Mouse (Mus musculus): ENCODE results near the gene Zfp229.
A peak's percentile ranks its signal among the peaks of the same experiment; 100 is the strongest.
"Not testable (repeated sequence)": the region's sequence is repeated elsewhere in the genome, so short reads cannot be mapped to it uniquely, and the experiment has no call there.

Zfp229 gene

GRCm38 (mm10) chr17:21730495-21730894 lies at the start of gene Zfp229:
Gene Zfp229 (plus strand): TSS chr17:21730795.
- not testable (repeated sequence) for DNase-seq (ENCODE audit: low spot score in 2 of 2)

GRCm38 (mm10) chr17:21691560-21691959 lies 39.0 kb upstream of the Zfp229 start, which contains the start of gene Gm10226:
Gene Gm10226 (plus strand): TSS chr17:21691860.
- no peak for DNase-seq (ENCODE audit: low spot score in 2 of 2)

GRCm38 (mm10) chr17:21693342-21693741 lies 37.3 kb upstream of the Zfp229 start:
- no peak for DNase-seq (ENCODE audit: low spot score in 2 of 2)

GRCm38 (mm10) chr17:21696073-21696472 lies 34.5 kb upstream of the Zfp229 start:
- no peak for DNase-seq (ENCODE audit: low spot score in 2 of 2)

GRCm38 (mm10) chr17:21702281-21703240 lies 28.0 kb upstream of the Zfp229 start:
- DNase-seq (ENCODE audit: low spot score in 2 of 2), result no peak

DNA sequence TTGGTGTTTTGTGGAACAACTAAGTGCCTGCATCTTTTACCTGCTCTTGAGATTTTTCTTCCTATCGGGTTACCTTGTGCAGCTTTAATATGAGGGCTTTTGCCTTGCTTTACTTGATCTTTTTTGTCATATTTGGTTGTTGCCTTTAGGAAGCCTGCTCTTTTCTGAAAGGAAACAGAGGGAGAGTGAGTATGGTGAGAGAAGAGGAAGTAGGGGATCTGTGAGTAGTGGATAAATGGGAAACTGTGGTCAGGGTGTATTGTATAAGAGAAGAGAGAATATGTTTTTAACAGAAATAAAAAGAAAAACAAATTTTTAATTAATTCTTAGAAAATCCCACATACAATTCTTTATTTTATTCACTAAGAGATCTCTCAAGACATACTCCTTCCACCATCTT lies 27.2 kb upstream of the Zfp229 start:
- DNase-seq (ENCODE audit: low spot score in 2 of 2), result no peak

DNA sequence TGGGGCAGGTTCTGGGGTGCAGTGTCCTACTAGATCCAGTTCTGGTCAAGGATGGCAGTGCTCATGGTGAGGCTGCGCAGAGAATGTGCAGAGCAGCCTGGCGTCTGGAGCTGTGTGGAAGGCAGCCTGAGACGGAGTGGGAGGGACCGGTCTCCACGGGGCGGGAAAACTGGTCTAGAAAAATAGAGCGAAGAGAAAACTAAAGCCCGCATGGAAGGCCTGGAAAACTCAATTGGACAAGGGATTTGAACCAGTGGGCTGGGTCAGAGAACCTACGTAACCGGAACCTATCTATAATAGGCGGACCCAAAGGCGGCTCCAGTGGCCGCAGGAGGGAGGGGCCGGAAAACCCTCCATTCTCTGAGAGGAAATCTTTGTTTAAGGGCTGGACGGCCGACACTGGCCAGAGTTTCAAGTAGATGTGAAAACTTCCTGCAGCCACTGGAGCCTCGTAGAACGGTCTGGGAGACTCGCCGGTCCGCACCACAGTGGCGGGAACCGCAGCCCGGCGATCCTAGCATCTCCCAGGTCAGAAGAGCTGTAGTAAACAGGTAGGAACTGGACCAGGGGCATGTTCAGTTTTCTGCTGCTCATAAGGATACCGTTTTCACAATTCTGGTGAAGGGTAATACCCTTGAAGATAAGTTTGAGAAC lies 23.1 kb upstream of the Zfp229 start, which contains the start of gene Zfp760:
Gene Zfp760 (plus strand): TSS at position 399 of the 654 bp plus-strand sequence.
- DNase-seq (ENCODE audit: low spot score in 2 of 2), result peak; percentile 68 to 70

DNA sequence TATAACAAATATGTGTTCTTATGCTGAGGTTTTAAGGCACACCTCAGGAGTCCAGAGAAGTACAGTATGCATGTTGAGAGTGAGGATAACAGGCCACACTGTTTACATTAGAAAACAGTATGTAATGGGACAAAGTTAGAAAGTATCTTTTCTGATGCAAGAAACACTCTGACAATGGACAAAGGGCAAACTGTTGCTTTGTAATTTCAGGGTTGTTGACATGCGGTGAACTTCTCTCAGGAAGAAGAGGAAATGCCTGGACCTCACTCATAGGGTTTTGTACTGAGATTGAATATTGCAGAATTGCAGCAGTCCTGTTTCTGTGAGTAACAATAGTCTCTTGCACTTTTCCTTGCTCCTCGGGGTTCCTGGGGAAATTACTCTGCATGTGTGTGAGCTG lies 22.2 kb upstream of the Zfp229 start:
- no peak for DNase-seq (ENCODE audit: low spot score in 2 of 2)

DNA sequence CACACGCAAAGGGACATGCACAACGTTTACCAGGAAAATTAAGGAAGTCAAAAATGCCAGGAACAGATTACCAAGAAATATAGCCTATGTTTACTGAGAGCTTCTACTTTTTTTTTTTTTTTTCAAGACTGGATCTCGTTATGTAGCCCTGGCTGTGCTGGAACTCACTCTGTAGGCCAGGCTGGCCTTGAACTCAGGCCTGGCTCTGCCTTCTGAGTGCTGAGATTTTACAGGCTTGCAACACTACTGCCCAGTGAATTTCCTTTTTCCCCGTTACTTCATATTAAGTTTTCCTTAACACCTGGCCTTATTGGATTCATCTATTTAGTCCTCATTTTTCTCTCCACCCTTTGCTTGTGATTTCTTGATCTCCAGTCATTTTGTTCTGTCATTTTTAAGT lies 2.5 kb downstream of the Zfp229 start:
- DNase-seq (ENCODE audit: low spot score in 2 of 2), result no peak

DNA sequence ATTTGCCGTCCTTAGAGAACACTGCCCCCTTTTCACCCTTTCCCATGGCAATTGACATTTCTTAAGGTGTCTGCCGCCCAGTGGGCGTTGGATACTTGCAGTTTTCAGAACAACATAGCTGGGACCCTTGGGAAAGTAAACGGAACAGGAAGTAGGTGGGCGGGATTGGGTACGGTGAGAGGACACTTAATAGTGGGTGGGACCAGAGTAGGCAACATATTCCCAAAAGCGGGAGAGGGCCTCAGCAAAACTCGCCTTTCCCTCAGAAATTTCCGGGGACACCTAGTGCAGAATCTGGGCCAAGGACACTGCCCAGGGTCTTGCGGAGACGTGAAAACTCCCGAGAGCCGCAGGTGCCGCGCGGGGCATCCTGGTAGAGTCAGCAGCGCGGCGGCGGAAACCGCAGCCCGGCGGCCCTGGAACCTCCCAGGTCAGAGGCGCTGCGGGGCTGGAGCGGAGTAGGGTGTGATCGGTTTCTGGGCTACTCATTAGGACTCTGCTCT lies 3.0 kb downstream of the Zfp229 start:
- DNase-seq (ENCODE audit: low spot score in 2 of 2), result peak; percentile 26 to 40

- no peak for DNase-seq (ENCODE audit: low spot score in 2 of 2)
These were observed 22.2 kb downstream of the Zfp229 start for GRCm38 (mm10) chr17:21752791-21753190.

DNA sequence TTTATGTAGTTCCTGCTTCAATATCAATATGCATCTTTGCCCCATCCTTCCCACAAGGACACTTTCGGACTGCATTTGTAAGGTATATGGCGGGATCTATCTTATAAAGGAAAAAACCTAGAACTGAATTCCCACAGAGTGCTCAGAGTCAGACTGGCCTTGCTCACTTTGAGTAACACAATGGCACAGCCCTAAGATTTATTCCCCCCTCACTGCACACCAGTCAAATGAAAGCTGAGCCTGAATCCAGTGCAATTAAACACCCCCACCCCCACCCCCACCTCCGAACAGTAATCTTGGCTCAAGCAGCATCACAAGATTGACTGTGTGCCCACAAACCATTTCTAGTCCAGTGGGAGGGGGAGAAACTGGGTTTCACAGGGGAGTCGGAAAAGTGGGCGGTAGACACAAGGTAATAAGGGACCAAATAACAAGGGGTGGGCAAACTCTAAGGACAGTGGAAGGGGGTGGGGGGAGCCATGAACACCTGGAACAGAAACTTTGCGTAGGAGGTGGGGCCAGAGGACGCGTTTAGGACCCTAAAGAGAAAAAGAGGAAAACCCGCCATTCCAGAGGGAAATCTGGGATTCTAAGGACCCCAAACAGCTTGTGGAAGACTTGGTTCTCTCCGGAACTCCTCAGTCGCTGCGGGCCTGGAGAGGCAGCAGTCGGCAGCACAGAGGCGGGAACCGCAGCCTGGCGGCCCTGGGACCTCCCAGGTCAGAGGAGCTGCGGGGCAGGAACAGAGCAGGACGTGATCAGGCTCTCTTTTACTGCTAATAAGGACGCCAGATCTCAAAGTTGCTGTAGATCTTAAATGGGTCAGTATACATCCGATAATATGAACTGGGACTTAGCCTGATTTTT lies 23.0 kb downstream of the Zfp229 start:
- no peak for DNase-seq (ENCODE audit: low spot score in 2 of 2)

DNA sequence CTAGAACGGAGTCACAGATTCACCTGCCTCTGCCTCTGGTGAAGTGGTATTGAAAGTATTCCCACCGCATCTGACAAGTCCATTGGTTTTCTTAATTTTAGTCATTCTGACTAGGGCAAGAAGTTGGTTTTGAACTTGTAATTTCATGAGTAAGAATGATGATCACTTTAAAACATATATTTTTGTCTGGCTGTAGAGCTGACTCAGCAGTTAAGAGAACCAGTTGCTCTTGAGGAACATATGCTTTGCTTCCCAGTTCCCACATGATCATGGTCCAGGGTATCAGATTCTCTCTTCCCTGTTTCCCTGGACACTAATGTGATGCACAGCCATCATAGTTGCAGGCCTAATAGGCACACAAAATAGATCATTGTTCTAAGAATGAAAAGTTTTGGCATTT lies 39.7 kb downstream of the Zfp229 start:
- no peak for DNase-seq (ENCODE audit: low spot score in 2 of 2)

- no peak for DNase-seq (ENCODE audit: low spot score in 2 of 2)
These were observed 61.7 kb downstream of the Zfp229 start for GRCm38 (mm10) chr17:21792256-21792655.

DNA sequence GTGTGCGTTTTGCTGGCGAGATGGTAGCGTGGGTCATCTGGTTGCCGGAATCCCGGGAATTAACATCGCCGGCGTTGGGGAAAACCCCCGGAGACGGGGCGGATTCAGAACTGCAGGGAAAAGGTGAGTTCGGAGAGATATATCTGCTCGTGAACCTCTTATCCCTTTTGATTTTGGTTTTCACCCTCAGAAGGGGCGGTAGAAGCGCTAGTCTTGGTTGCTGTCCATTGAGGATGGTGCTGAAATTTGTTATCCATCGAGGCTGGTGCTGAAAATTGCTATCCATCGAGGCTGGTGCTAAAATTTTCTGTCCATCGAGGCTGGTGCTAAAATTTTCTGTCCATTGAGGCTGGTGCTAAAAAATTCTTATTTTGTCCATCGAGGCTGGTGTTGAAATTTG lies 70.8 kb downstream of the Zfp229 start:
- DNase-seq (ENCODE audit: low spot score in 2 of 2), result not testable (repeated sequence)

Data from frontal cortex, postnatal 14 days (tissue).